Mouse (Mus musculus) left cerebral cortex, postnatal 25 days (tissue): ENCODE measurements at regions not wholly inside any gene's neighbourhood (a gene's known extent, or its start where the extent isn't known, plus 50 kb on each side); places are given as distances from the start of the nearest gene placed in this dataset.

ENCODE experiments used
- DNase-seq, 2 experiments: peaks; one replicate each; pipeline ENCODE4 v3.0.0; 2022; ENCODE audit warnings: low spot score in 2 of 2, mixed read lengths in 1 of 2
- intact Hi-C: fragments of 180-260 bp; cut with DNase I; formaldehyde crosslinking; loops from one replicate; pipeline ENCODE4 v1.15.1; 2025

- DNase-seq = no peak
- intact Hi-C loops = no loop called here
Observed at GRCm38 (mm10) chr16:71944165-71944564, 363.9 kb upstream of the Robo1 start.

- DNase-seq = no peak
- intact Hi-C loops = no loop called here
Observed at GRCm38 (mm10) chr16:71944846-71945245, 363.3 kb upstream of the Robo1 start.

GRCm38 (mm10) chr16:71952879-71953406, 355.2 kb upstream of the Robo1 start:
- no peak for DNase-seq
- intact Hi-C loops = no loop called here

- no peak for DNase-seq
- intact Hi-C loops = no loop called here
Observed at GRCm38 (mm10) chr16:71963579-71963978, 344.5 kb upstream of the Robo1 start.

GRCm38 (mm10) chr16:71973811-71974210, 334.3 kb upstream of the Robo1 start:
- no peak for DNase-seq
- intact Hi-C loops = no loop called here

- intact Hi-C loops = no loop called here
- DNase-seq = no peak
Observed at GRCm38 (mm10) chr16:71997634-71998278, 310.4 kb upstream of the Robo1 start.

GRCm38 (mm10) chr16:72027404-72028215, 280.5 kb upstream of the Robo1 start:
- intact Hi-C loops = no loop called here
- DNase-seq = peak; percentile 16 to 37

GRCm38 (mm10) chr16:72028216-72028610, 279.9 kb upstream of the Robo1 start:
- intact Hi-C loops = no loop called here
- no peak for DNase-seq

- DNase-seq = peak; percentile 14 to 38
- intact Hi-C loops = no loop called here
Observed at GRCm38 (mm10) chr16:72028798-72029197, 279.3 kb upstream of the Robo1 start.

GRCm38 (mm10) chr16:72029273-72029672, 278.8 kb upstream of the Robo1 start:
- DNase-seq = no peak
- intact Hi-C loops = no loop called here

GRCm38 (mm10) chr16:72068254-72068653, 239.9 kb upstream of the Robo1 start:
- no peak for DNase-seq
- intact Hi-C loops = no loop called here

- no peak for DNase-seq
- intact Hi-C loops = no loop called here
Observed at GRCm38 (mm10) chr16:72069581-72069980, 238.5 kb upstream of the Robo1 start.

- peak in 1 of 2 experiments; percentile 5 for DNase-seq
- intact Hi-C loops = no loop called here
Observed at GRCm38 (mm10) chr16:72071756-72072471, 236.2 kb upstream of the Robo1 start.

GRCm38 (mm10) chr16:72085181-72085580, 222.9 kb upstream of the Robo1 start:
- intact Hi-C loops = no loop called here
- no peak for DNase-seq

- DNase-seq = no peak
- intact Hi-C loops = no loop called here
Observed at GRCm38 (mm10) chr16:72088053-72088452, 220.1 kb upstream of the Robo1 start.

GRCm38 (mm10) chr16:72088916-72089315, 219.2 kb upstream of the Robo1 start:
- intact Hi-C loops = no loop called here
- DNase-seq = no peak
